Mouse (Mus musculus) neural tube, embryonic 10.5 days (tissue): ENCODE data around the gene Pmel.
A peak's percentile ranks its signal among the peaks of the same experiment; 100 is the strongest.

Experiments used
- DNase-seq: peaks from one replicate; pipeline ENCODE4 v3.0.0-alpha.2; 2017; ENCODE audit warnings: low spot score; ENCODE audit errors: extremely low spot score

The Pmel gene

DNA sequence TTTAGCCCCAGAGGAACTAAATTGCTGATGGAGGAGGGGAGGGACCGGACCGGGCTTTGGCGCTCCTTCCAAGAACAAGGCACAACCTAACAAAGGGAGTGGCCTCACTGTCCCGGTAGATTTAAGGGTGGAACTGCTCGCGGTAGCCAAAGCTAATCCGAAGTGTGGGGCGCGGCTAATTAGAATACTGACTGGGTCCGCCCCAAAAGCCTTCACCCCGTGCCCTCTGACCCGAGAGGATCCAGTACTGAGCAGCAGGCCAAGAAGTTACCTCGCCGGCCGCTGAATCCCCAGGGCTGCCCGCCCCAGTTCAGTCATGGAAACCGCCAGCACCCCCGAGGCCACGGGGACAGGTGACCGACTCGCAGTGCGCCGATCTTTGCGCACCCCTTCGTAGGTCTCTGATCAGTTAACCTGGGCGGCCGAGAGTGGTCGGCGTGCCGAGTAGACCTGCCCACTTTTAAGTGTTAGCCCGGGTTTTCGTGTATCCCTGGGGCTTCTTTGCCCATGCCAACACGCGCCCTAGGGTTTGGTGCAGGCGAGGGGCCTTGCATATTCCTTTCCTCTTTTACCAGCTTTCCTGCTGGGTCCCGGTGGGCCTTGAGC is 43.8 kb downstream of the Pmel start, which contains the start of gene Pym1:
Pym1 (plus strand) TSS at position 244 of the 606 bp plus-strand sequence.
- DNase-seq: peak; percentile 81

DNA sequence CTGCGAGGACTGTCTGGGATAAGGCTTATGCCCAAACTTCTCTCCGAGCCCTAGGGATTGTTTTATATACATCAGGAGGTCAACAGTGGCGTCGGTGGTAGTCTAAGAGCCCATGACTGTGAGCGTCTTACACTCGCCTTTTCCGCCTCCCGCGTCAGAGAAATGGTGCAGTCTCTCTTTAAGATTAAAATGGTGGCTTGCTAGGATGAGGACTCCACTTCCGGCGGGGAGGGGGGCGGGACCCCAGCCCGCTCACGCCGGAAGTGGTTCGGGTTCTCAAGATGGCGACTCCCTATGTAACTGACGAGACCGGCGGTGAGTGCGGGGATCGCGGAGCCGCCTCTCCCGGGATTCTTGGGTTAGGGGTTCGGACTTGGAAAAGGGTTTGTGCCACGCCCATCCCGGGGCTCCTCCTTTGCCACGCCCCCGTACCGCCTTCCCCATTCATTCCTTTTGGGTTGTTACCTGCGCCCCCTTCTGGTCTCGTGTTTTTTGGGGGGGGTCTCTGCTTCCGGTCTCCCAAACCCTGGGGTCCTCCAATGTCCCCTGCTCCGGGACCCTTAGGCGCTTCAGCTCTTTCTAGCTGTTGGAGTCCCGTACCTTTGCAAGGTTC is 44.4 kb downstream of the Pmel start:
- DNase-seq: peak; percentile 93
